Mouse (Mus musculus): ENCODE measurements around the gene Dnah11. TPM values are rescaled to one million over a fixed set of nuclear protein-coding genes. Genes with fewer than 3 reads are reported as not detected.

The Dnah11 gene
- polyA plus RNA-seq, 1 experiment: not detected

DNA sequence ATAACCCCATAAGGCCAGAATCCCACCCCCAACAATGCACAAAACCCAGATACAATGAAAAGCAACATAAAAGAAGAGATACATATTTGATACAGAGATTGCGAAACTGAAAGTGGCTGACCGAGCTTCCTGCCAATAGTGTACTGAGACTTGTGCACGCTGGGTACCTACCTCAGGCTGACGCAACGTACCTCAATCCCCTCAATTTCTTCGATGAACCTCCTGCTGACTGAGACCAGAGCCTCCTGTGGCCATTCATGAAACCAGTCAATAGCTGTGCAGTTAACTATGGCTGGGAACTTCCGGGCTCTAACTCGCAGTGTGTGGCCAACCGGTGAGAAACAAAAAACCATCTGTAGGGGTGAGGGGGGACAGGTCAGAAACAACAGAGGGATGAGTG lies 203.9 kb downstream of the Dnah11 start:
- Histone ChIP-seq H3K27ac (ENCODE audit: control insufficient read depth, insufficient read depth, low read depth, low read length, poor library complexity) (no peak overlapping the region), H3K4me3 (replicated peaks; ENCODE audit: control insufficient read depth, low read depth, low read length) (no peak overlapping the region), H3K4me1 (ENCODE audit: control insufficient read depth, insufficient read depth, low read length) (0 out of 2 replicates have a peak, but pooled peaks cover 1% of the 10 kb centered on the region)
- WGBS: 19% methylated on average over 9 of the region's 9 CpGs
- TF ChIP-seq CTCF (IDR thresholded peaks at IDR 0.05; ENCODE audit: control insufficient read depth, insufficient read depth, low read length) (no peak), POLR2A (IDR thresholded peaks at IDR 0.05; ENCODE audit: borderline replicate concordance, control insufficient read depth, low read depth, low read length) (no peak)

DNA sequence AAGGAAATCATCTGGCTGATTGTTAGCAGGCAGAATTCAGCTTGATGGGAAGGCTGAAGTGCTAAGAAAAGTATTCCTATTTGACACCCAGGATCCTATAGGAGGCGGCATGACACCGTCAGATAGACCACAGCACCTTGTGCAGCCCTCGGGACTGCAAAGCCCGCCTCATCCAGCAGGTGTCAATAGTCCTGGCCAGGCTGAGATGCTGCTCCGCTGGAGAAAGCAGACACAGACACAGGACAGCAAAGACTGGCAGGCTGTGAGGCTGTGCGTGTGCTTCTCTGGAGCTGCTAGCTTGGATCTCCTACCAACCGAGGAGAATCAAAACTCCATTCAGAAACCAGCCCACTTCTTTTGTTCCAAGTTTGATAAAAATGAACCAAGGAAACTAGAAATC lies 205.3 kb downstream of the Dnah11 start:
- H3K4me1 ChIP-seq (ENCODE audit: control insufficient read depth, insufficient read depth, low read length): 0 out of 2 replicates have a peak, but pooled peaks cover 1% of the 10 kb centered on the region
- no peak overlapping the region for H3K27ac ChIP-seq (ENCODE audit: control insufficient read depth, insufficient read depth, low read depth, low read length, poor library complexity)
- H3K4me3 ChIP-seq (replicated peaks; ENCODE audit: control insufficient read depth, low read depth, low read length): no peak overlapping the region
- WGBS: 1% methylated on average over 7 of the region's 7 CpGs
- TF ChIP-seq CTCF (IDR thresholded peaks at IDR 0.05; ENCODE audit: control insufficient read depth, insufficient read depth, low read length) (peak; percentile 70), POLR2A (IDR thresholded peaks at IDR 0.05; ENCODE audit: borderline replicate concordance, control insufficient read depth, low read depth, low read length) (no peak)

DNA sequence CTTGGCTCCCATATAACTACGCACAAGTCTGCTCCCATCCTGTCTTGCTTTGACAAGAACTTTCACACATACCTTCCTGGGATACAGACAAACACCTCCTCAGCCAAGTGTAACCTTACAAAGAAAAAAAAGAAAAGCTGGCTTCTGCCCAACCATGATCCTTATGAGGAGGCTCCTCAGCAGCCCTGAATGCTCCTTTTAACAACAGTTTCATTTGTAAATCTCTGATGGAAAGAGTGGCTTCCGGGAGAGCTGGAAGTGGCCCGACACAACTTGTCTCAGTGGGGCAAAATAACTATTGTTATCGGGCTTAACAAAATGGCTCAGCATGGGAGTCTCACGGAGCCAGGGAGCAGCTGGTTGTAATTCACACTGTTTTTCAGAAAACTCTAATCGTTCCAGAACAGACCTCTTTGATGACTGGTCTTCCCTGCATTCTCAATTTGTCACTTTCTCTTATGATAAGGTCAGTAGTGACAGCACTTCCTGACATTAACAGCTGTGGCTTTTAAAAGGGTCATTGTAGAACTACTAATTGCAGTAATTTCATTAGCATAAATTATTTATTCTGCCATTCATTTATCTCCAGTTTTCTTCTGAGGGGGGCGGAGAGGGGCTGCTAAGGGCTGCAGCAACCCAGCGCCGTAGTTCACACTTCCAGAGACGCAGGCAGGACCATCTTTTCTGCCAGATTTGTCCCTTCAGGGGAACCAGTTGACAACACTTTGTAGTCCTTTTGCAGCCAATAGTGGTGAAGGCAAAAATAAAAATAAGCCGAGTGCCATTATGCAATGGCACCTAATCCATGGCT lies 209.6 kb downstream of the Dnah11 start:
- Histone ChIP-seq H3K4me3 (replicated peaks; ENCODE audit: control insufficient read depth, low read depth, low read length) (no peak overlapping the region), H3K27ac (ENCODE audit: control insufficient read depth, insufficient read depth, low read depth, low read length, poor library complexity) (no peak overlapping the region), H3K4me1 (ENCODE audit: control insufficient read depth, insufficient read depth, low read length) (no peaks in the 10 kb centered on the region)
- 47% methylated on average over 11 of the region's 11 CpGs for WGBS
- TF ChIP-seq POLR2A (IDR thresholded peaks at IDR 0.05; ENCODE audit: borderline replicate concordance, control insufficient read depth, low read depth, low read length) (no peak), CTCF (IDR thresholded peaks at IDR 0.05; ENCODE audit: control insufficient read depth, insufficient read depth, low read length) (no peak)

DNA sequence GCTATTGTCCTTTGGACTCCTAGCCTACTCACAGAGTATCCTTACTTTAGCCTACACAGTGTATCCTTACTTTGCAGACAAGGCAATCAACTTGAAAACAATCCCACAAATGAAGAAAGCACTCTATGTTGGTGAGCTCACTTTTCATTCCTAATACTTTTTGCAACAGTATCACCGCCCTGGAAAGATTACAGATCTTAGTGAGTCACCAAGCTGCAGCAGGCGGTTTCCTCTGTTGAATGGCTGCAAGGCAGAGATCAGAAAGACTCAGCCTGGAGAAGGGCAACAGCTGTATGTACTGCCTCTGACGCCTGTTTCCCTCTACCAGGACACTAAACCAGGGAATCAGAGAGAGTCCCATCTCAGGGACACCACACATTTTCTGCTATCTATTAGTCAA lies 218.5 kb downstream of the Dnah11 start:
- no peaks in the 10 kb centered on the region for H3K4me1 ChIP-seq (ENCODE audit: control insufficient read depth, insufficient read depth, low read length)
- H3K4me3 ChIP-seq (replicated peaks; ENCODE audit: control insufficient read depth, low read depth, low read length): no peak overlapping the region
- TF ChIP-seq CTCF (IDR thresholded peaks at IDR 0.05; ENCODE audit: control insufficient read depth, insufficient read depth, low read length) (no peak), POLR2A (IDR thresholded peaks at IDR 0.05; ENCODE audit: borderline replicate concordance, control insufficient read depth, low read depth, low read length) (no peak)
- H3K27ac ChIP-seq (ENCODE audit: control insufficient read depth, insufficient read depth, low read depth, low read length, poor library complexity): no peak overlapping the region
- 58% methylated on average over 3 of the region's 3 CpGs for WGBS

DNA sequence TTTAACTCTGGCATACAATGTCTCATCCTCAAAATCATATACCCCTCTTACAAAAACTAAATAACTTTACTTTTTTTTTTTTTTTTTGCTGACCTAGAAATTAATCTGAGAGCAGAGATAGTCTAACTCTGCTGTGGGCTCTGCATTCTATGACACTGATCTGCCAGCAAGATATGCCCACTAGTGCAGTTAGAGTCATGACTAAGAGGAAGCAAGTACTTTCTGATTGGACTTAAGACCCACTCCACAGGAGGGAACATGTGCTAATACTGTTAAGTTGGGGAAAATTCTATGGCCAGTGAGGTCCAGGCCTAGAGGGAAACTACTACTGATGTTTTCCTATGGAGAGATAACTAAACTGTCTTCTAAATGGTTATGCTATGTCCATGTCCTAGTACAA lies 225.1 kb downstream of the Dnah11 start:
- TF ChIP-seq CTCF (IDR thresholded peaks at IDR 0.05; ENCODE audit: control insufficient read depth, insufficient read depth, low read length) (no peak), POLR2A (IDR thresholded peaks at IDR 0.05; ENCODE audit: borderline replicate concordance, control insufficient read depth, low read depth, low read length) (no peak)
- no peak overlapping the region for H3K4me3 ChIP-seq (replicated peaks; ENCODE audit: control insufficient read depth, low read depth, low read length)
- no peaks in the 10 kb centered on the region for H3K4me1 ChIP-seq (ENCODE audit: control insufficient read depth, insufficient read depth, low read length)
- H3K27ac ChIP-seq (ENCODE audit: control insufficient read depth, insufficient read depth, low read depth, low read length, poor library complexity): no peak overlapping the region

DNA sequence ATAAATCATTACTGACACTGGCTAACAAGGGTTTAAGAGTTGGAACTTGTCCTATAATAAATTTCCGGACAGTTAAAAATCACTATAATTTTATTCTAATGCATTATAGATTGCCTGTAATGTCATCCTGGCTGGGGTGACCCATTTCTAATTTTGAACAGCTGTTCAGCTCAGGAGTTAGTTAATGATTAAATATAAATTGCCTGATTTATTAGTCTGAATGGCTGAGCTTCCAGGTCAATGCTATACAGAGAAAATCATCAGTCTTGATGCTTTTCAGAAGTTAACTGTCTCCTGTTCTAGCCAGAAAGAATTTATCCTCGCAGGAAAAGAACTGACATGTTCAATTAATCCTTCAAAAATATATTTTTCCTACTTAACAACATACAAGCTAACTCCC lies 236.1 kb downstream of the Dnah11 start:
- 79% methylated on average over 2 of the region's 2 CpGs for WGBS
- no peak overlapping the region for H3K27ac ChIP-seq (ENCODE audit: control insufficient read depth, insufficient read depth, low read depth, low read length, poor library complexity)
- TF ChIP-seq POLR2A (IDR thresholded peaks at IDR 0.05; ENCODE audit: borderline replicate concordance, control insufficient read depth, low read depth, low read length) (no peak), CTCF (IDR thresholded peaks at IDR 0.05; ENCODE audit: control insufficient read depth, insufficient read depth, low read length) (no peak)

DNA sequence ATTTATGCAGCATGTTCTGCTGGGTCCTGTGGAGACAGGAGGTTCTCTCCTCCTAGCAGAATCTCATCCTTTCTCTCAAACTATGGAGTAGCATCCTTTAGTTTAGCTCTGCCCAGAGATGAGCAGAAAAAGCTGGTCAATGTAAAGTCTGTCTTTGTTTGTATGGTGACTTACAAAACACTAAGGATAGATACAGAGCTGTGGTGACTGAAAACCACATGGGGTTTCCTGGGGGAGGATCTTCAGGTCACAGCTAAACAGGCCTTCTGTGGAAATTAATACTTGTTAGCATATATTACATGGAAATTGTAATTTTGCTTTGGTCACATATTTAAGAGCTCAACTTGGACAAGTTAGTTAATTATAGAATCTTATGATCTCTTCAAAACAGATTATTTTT lies 239.6 kb downstream of the Dnah11 start:
- Histone ChIP-seq H3K4me1 (ENCODE audit: control insufficient read depth, insufficient read depth, low read length) (peaks cover 1% of the 10 kb centered on the region; the same call in 1 of the 2 replicates), H3K4me3 (replicated peaks; ENCODE audit: control insufficient read depth, low read depth, low read length) (no peak overlapping the region), H3K27ac (ENCODE audit: control insufficient read depth, insufficient read depth, low read depth, low read length, poor library complexity) (no peak overlapping the region)
- no peak for TF ChIP-seq POLR2A (IDR thresholded peaks at IDR 0.05; ENCODE audit: borderline replicate concordance, control insufficient read depth, low read depth, low read length)
- no peak for TF ChIP-seq CTCF (IDR thresholded peaks at IDR 0.05; ENCODE audit: control insufficient read depth, insufficient read depth, low read length)

More for the DNA sequence above, 236.1 kb downstream of the Dnah11 start:
- Histone ChIP-seq H3K4me1 (ENCODE audit: control insufficient read depth, insufficient read depth, low read length) (peaks cover 1% of the 10 kb centered on the region; the same call in 1 of the 2 replicates), H3K4me3 (replicated peaks; ENCODE audit: control insufficient read depth, low read depth, low read length) (no peak overlapping the region)

DNA sequence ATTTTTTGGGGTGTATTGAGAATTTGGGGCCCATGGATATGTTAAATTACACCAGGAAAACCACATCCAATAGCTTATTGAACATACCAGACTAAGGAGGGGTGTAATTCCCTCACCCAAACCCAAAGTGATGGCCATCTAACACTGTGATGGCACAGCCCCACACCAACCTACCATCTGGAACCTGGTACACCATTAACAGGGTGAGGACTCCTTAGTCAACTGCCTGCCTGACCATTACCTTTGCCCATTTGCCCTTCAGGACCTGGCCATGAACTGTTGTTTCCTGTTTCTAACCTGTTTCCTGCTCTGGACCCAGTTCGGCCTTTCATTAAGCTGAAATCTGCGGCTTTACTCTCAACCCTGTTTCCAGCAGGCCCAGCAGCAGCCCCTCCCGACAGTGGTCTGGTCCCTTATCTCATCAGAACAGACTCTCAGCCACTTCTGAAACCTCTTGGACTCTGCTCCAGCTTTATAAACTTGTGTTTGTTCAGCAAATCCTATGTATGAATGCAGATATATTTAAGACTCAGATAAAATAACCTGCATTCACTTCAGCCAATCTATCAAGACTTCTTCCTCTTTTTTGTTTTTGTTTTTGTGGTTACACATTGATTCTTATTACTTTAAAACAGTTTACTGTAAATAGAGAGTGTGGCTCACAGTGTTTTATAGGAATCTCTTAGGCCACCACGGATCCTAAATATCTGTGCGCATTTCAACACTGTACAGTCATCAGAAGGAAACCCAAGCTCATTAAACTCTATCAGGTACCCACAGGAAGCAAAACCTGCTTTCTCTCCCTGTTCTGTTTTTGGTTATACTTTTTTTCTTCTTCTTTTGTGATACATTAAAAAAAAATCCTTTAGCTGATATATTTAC lies 251.8 kb downstream of the Dnah11 start:
- H3K4me3 ChIP-seq (replicated peaks; ENCODE audit: control insufficient read depth, low read depth, low read length): no peak overlapping the region
- WGBS: 11% methylated on average over 5 of the region's 5 CpGs
- no peak overlapping the region for H3K27ac ChIP-seq (ENCODE audit: control insufficient read depth, insufficient read depth, low read depth, low read length, poor library complexity)
- TF ChIP-seq CTCF (IDR thresholded peaks at IDR 0.05; ENCODE audit: control insufficient read depth, insufficient read depth, low read length): no peak
- no peak for TF ChIP-seq POLR2A (IDR thresholded peaks at IDR 0.05; ENCODE audit: borderline replicate concordance, control insufficient read depth, low read depth, low read length)
- no peaks in the 10 kb centered on the region; the same call in 1 of the 2 replicates for H3K4me1 ChIP-seq (ENCODE audit: control insufficient read depth, insufficient read depth, low read length)
